Mouse (Mus musculus) heart, embryonic 11.5 days (tissue): ENCODE data around the gene Gm867. TPM values are rescaled to one million over a fixed set of nuclear protein-coding genes. Genes with fewer than 3 reads are reported as not detected.

ENCODE experiments used
- ATAC-seq: fragments of 200-750 bp; cut with Nextera tagmentation; replicated peaks from 2 replicates; pipeline ENCODE4 v1.8.0; 2017; ENCODE audit warnings: moderate library complexity; ENCODE audit not compliant: insufficient number of reproducible peaks, low FRiP score, low TSS enrichment
- H3K27ac ChIP-seq: fragments of 300-500 bp; sonication (generic); 2 replicates; pipeline ENCODE4 v1.5.1; 2014; ENCODE audit warnings: mild to moderate bottlenecking, low read depth, low read length
- H3K27me3 ChIP-seq: fragments of 300-500 bp; sonication (generic); 2 replicates; pipeline ENCODE4 v1.6.1; 2014; ENCODE audit warnings: mild to moderate bottlenecking, low read length, mixed read lengths; ENCODE audit not compliant: control insufficient read depth, insufficient read depth
- H3K36me3 ChIP-seq: fragments of 300-500 bp; sonication (generic); 2 replicates; pipeline ENCODE4 v1.6.1; 2014; ENCODE audit warnings: mild to moderate bottlenecking, low read length, moderate library complexity, mixed read lengths; ENCODE audit not compliant: control insufficient read depth, insufficient read depth
- H3K4me1 ChIP-seq: fragments of 300-500 bp; sonication (generic); 2 replicates; pipeline ENCODE4 v1.6.1; 2014; ENCODE audit warnings: low read length; ENCODE audit not compliant: control insufficient read depth, insufficient read depth
- H3K4me2 ChIP-seq: fragments of 300-500 bp; sonication (generic); 2 replicates; pipeline ENCODE4 v1.6.1; 2014; ENCODE audit warnings: mild to moderate bottlenecking, moderate library complexity
- H3K4me3 ChIP-seq: fragments of 300-500 bp; sonication (generic); 2 replicates; pipeline ENCODE4 v1.5.1; 2014; ENCODE audit warnings: low read depth, low read length
- H3K9ac ChIP-seq: fragments of 300-500 bp; sonication (generic); 2 replicates; pipeline ENCODE4 v1.6.1; 2014; ENCODE audit warnings: mild to moderate bottlenecking, low read depth, low read length, moderate library complexity
- H3K9me3 ChIP-seq: fragments of 300-500 bp; sonication (generic); replicated peaks from 2 replicates; pipeline ENCODE4 v1.6.1; 2016; ENCODE audit warnings: low read length; ENCODE audit not compliant: control insufficient read depth
- WGBS: fragments of 180-500 bp; shearing (Covaris S2); extraction: QIAGEN DNeasy Blood & Tissue Kit; methylation state at CpG from one replicate; pipeline ENCODE4 v1.1.7; 2014; ENCODE audit not compliant: insufficient replicate concordance; 5-methylcytosine and 5-hydroxymethylcytosine counted together
- polyA plus RNA-seq: library from polyadenylated mRNA; unstranded; fragments of >200 nt; fragmentation: Nextera tagmentation; extraction: Ambion mirVana; gene quantifications from 2 replicates; pipeline ENCODE4 v1.2.1, GENCODE M21; 2014

Gene Gm867
- polyA plus RNA-seq = 2.3 and 2.8 TPM in 2 replicates

DNA sequence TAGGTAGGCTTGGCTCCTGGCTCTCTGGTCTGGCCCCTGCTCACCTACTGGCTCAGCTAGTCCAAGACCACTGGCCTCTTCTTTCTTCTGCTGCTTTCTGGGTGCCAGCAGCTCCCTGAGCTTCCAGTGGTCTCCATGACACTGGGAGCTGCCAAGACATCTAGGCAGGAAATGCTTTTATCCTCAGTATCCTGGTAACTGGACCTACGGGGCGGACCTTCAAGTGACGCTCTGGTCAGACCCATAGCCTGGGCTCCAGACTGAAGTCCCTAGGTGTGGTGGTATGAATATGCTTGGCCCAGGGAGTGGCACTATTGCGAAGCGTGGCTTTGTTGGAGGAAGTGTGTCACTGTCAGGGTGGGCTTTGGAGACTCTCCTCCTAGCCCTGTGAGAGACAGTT, at the start of gene Gm867:
Gm867 (minus strand) TSS at position 153 of the 400 bp plus-strand sequence.
- 0 out of 2 replicates have a peak within 1 kb of the TSS, but pooled peaks have one; percentile 29 for H3K27ac ChIP-seq
- H3K4me2 ChIP-seq = peak within 1 kb of the TSS; percentile 30
- no peak for ATAC-seq
- H3K36me3 ChIP-seq = no peaks in the 10 kb centered on the region
- H3K9ac ChIP-seq = no peak within 1 kb of the TSS
- WGBS = 68% methylated on average over 5 of the region's 5 CpGs
- H3K4me3 ChIP-seq = peak within 1 kb of the TSS; percentile 15
- H3K27me3 ChIP-seq = peaks cover 6% of the 10 kb centered on the region; the same call in 1 of the 2 replicates
- H3K9me3 ChIP-seq = no peaks in the 10 kb centered on the region
- H3K4me1 ChIP-seq = peaks cover 13% of the 10 kb centered on the region

GRCm38 (mm10) chr10:75979432-75979831, 39.0 kb upstream of the Gm867 start:
- no peaks in the 10 kb centered on the region for H3K4me1 ChIP-seq
- ATAC-seq = no peak
- no peak overlapping the region for H3K4me2 ChIP-seq
- H3K27ac ChIP-seq = no peak overlapping the region
- 82% methylated on average over 3 of the region's 3 CpGs for WGBS
- H3K9me3 ChIP-seq = no peaks in the 10 kb centered on the region
- no peaks in the 10 kb centered on the region for H3K36me3 ChIP-seq
- H3K27me3 ChIP-seq = no peaks in the 10 kb centered on the region
- H3K4me3 ChIP-seq = no peak overlapping the region
- no peak overlapping the region for H3K9ac ChIP-seq

DNA sequence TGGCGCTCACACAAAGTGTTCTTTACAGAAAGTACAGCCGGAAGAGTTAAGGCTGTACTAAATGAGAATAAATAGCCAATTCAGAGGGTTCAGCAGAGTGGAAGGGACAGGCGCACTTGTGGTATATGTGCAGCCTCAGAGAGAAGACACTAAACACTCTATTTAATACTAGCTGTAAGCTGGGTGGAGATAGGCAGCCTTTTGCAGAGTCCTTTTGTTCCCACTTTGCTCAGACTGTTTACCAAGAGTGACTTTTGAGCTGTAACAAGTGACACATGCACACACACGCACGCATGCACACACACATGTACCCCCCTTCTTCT, 38.3 kb upstream of the Gm867 start:
- ATAC-seq = no peak
- H3K4me2 ChIP-seq = no peak overlapping the region
- H3K27ac ChIP-seq = no peak overlapping the region
- no peaks in the 10 kb centered on the region for H3K36me3 ChIP-seq
- H3K9ac ChIP-seq = no peak overlapping the region
- H3K9me3 ChIP-seq = no peaks in the 10 kb centered on the region
- no peak overlapping the region for H3K4me3 ChIP-seq
- no peaks in the 10 kb centered on the region for H3K4me1 ChIP-seq
- WGBS = 83% methylated on average over 5 of the region's 5 CpGs
- H3K27me3 ChIP-seq = no peaks in the 10 kb centered on the region

DNA sequence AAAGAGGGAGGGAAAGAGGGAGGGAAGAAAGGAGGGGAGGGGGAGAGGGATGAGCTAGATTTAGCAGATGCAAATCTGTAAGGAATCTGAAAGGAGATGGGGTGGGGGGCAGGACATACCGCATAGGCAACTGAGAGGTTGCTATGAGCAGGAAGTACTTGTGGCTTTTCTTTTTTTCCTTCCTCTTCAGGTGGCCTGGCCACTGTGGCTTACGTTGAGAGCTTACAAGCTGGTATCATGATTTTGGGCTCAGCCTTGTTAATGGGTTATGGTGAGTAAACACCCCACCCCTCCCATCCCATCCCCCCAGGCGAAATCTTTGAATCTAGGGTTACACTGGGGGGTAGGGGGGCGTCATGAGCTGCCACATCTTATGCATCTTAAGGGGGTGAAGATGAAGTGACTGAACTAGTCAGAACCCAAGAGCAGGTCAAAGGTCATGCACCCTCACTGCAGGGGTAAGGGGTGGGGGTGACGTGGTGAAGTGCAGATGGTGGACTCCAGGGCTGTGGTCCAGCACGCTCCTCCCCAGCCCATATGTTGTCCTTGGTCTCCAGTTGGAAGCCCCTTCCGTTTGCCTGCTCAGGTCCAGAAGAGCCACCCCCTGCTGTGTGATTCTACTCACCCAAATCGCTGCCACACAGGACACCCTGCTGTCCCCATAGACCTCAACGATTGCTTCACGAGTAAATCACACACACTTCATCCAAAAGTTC, 37.8 kb upstream of the Gm867 start:
- no peak for ATAC-seq
- no peak overlapping the region for H3K4me3 ChIP-seq
- H3K4me2 ChIP-seq = no peak overlapping the region
- no peaks in the 10 kb centered on the region for H3K27me3 ChIP-seq
- H3K9ac ChIP-seq = no peak overlapping the region
- no peaks in the 10 kb centered on the region for H3K36me3 ChIP-seq
- 45% methylated on average over 10 of the region's 10 CpGs for WGBS
- no peaks in the 10 kb centered on the region for H3K9me3 ChIP-seq
- no peaks in the 10 kb centered on the region for H3K4me1 ChIP-seq
- no peak overlapping the region for H3K27ac ChIP-seq

- H3K4me3 ChIP-seq = no peak overlapping the region
- H3K27me3 ChIP-seq = no peaks in the 10 kb centered on the region
- H3K9ac ChIP-seq = no peak overlapping the region
- 76% methylated on average over 5 of the region's 5 CpGs for WGBS
- no peaks in the 10 kb centered on the region for H3K4me1 ChIP-seq
- H3K9me3 ChIP-seq = no peaks in the 10 kb centered on the region
- no peak overlapping the region for H3K4me2 ChIP-seq
- ATAC-seq = no peak
- no peaks in the 10 kb centered on the region for H3K36me3 ChIP-seq
- no peak overlapping the region for H3K27ac ChIP-seq
Measured at GRCm38 (mm10) chr10:75975216-75975615, 34.7 kb upstream of the Gm867 start.

GRCm38 (mm10) chr10:75973846-75974245, 33.4 kb upstream of the Gm867 start:
- H3K9me3 ChIP-seq = no peaks in the 10 kb centered on the region
- H3K27me3 ChIP-seq = no peaks in the 10 kb centered on the region
- H3K4me3 ChIP-seq = no peak overlapping the region
- ATAC-seq = no peak
- no peak overlapping the region for H3K4me2 ChIP-seq
- WGBS = 83% methylated on average over 10 of the region's 10 CpGs
- no peaks in the 10 kb centered on the region for H3K36me3 ChIP-seq
- H3K4me1 ChIP-seq = no peaks in the 10 kb centered on the region
- no peak overlapping the region for H3K9ac ChIP-seq
- no peak overlapping the region for H3K27ac ChIP-seq

DNA sequence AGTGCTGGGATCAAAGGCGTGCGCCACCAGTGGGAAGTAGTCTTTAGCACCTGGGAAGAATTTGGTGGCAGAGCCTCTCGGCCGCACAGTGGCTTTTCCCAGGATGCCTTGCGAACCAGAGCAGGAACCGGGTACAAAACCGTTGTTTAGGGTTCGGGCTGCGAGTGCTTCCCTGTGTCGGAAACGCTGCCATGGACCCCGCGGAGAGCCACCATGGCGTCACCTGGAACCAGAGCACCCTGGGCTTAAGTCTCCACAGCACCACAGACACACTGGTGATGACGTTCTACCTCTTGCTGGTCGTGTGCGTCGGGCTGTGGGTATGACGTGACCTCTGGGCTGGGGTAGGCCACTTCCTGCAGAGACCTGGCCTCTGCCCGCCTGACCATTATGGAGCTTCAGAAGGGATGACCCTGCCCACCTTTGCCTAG, 13.9 kb upstream of the Gm867 start, which contains the start of gene Gm5134:
Gm5134 (plus strand) TSS at position 134 of the 431 bp plus-strand sequence.
- Histone ChIP-seq H3K4me3 (0 out of 2 replicates have a peak within 1 kb of the TSS, but pooled peaks have one; percentile 23), H3K36me3 (no peaks in the 10 kb centered on the region), H3K9ac (0 out of 2 replicates have a peak within 1 kb of the TSS, but pooled peaks have one; percentile 40), H3K4me1 (no peaks in the 10 kb centered on the region), H3K4me2 (peak within 1 kb of the TSS; percentile 64), H3K27ac (no peak within 1 kb of the TSS), H3K9me3 (no peaks in the 10 kb centered on the region), H3K27me3 (peaks cover 11% of the 10 kb centered on the region)
- WGBS = 20% methylated on average over 20 of the region's 20 CpGs
- ATAC-seq = peak; percentile 33; the same call in 1 of the 2 replicates

- no peak for ATAC-seq
- H3K9ac ChIP-seq = peak overlapping the region; percentile 68
- H3K36me3 ChIP-seq = no peaks in the 10 kb centered on the region
- no peaks in the 10 kb centered on the region for H3K9me3 ChIP-seq
- no peak overlapping the region for H3K27ac ChIP-seq
- peak overlapping the region; percentile 57 for H3K4me3 ChIP-seq
- peak overlapping the region; percentile 98 for H3K4me2 ChIP-seq
- H3K27me3 ChIP-seq = peaks cover 11% of the 10 kb centered on the region
- WGBS = 4% methylated on average over 13 of the region's 13 CpGs
- no peaks in the 10 kb centered on the region for H3K4me1 ChIP-seq
Measured at GRCm38 (mm10) chr10:75951424-75952050, 11.1 kb upstream of the Gm867 start.
